Mouse (Mus musculus) T-helper 1 cell (primary cell): ENCODE results near the gene Mrpl54.

Source experiments
- in situ Hi-C: fragments of 300-600 bp; cut with MboI, MseI; formaldehyde crosslinking; loops from one replicate; pipeline ENCODE4 v1.15.1; 2025; ENCODE audit warnings: high pct_unique_total_duplicates

The Mrpl54 gene

DNA sequence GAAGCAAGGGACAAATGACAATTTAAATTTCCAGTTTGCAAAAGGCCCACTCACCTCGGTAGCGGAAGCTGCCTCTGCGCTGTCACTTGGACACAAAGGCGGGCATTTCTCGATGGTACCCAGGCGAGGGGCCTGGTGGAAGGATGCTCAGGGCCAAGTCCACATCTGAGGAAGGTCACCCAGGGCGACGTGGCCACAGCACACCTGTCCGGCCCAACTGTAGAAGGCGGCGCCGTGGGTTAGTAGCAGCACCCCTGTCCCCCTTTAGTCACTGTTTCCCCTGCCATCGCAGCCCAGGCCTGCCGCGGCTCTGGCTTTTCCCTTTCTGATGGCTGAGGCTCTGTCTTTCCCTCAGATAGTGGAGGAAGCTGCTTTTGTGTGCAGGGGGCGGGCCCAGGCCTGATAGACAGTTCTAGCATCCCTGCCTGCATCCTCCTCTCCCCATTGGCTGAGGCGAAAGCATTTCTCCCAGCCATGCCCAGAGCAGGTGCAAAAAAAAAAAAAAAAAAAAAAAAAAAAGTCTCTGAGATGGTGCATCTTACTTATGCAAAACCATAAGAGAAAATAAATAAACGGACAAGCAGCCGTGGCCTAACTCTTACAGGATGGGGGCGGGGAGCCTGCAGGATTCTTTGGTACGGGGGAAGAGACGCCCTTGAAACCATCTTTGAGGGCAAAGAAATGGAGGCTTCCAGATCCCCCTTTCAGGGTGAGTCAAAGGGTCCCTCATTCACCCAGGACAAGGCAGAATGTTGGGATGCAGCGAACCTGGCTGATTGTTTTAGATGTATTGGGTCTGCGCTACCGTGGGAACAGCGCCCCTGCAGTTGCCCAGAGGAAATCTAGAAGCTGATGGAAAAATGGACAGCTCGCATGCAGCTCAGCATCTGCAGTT is 36.0 kb downstream of the Mrpl54 start, which contains the start of gene Atcay:
TSS of gene Atcay (minus strand) at position 396 of the 895 bp plus-strand sequence.
- in situ Hi-C loops, result loop anchor here (25.0 kb wide), 1 partner anchor 1407 kb away; the partner anchor contains the start of gene Tdg

DNA sequence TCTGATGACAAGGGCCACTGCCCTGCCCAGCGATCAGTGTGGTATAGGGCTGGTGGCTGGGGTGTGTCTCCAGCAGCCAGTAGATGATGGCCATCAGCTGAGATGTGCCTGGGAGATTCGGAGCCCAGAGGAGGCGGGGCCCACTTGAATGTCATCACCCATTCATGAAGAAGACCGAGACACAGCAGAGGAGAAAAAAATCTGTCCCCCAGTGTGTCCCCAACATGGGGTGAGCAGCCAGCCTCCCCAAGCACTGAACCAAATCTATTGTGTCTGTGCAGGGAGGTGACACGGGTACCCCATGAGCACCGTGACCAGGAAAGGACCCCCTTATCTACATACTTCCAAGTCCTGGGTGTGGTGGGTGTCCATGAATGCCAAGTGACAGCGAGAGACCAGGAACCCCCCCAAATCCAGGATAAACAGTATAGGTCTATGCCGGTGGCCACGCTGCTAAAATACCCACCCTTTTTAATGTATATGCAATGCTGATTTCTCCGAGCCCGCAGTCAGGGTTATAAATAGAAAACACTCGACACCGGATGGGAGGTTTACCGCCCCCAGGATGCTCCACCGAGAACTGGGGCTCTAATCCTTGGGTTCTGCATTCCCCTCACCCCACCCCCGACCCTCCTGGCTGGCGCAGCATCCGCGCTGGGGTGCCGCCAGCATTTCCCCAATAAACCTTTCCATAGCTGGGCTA is 36.8 kb downstream of the Mrpl54 start:
- in situ Hi-C loops, result loop anchor here (25.0 kb wide), 1 partner anchor 1407 kb away; the partner anchor contains the start of gene Tdg

DNA sequence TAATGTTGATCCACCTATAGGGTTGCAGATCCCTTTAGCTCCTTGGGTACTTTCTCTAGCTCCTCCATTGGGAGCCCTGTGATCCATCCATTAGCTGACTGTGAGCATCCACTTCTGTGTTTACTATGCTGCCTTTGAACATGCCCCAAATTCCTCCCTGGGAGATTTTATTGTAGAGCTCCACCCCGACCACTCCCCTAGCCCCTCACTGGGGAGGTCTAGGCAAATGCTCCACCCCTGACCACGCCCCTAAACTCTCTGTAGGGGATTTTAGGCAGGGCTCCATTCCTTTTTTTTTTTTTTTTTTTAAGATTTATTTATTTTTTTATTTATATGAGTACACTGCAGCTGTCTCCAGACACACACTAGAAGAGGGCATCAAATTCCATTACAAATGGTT is 43.0 kb downstream of the Mrpl54 start:
- in situ Hi-C loops, result loop anchor here (25.0 kb wide), 1 partner anchor 1989 kb away; no protein-coding TSS in a partner anchor

DNA sequence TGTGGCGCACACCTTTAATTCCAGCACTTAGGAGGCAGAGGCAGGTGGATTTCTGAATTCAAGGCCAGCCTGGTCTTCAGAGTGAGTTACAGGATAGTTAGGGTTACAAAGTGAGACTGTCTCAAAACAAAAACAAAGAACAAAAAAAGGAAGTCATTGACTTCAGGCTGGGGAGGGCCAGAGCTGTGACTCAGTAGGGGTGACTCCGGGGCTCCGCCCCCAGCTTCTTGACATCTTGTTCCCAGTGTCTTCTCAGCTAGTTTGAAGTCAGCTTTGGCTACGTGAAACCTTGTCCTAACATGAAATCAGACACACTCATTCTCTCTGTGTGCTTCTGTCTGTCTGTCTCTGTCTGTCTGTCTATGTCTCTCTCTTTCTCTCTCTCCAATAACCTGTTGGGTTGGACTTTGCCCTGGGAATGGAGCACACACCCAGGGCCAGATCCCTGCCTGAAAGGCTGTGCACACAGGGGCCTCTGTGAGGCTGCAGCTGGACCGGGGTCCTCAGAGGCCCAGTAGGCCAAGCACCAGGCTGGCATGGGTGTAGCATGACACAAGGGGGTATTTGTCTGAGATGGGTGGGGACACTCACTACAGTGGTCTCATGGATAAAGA is 45.2 kb downstream of the Mrpl54 start:
- in situ Hi-C loops, result loop anchor here (25.0 kb wide), 1 partner anchor 1991 kb away; no protein-coding TSS in a partner anchor

DNA sequence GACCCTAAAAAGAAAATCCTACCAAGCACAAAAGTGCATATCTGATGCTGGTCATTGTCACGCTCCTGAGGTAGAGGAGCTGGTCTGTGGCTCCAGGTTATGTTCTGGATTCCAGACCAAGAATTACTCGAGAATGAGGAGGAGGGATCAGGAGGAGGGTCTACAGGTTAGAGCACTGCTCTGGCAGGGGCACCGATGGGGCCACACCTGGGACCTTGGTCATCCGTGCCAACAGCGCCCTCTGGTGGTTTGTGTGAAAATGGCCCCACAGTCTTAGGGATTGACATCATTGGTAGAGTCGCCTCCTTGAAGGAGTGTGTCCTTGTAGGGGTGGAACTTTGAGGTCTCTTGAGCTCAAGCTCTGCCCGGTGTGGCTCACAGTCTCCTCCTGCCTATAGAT is 48.8 kb downstream of the Mrpl54 start:
- in situ Hi-C loops, result loop anchor here (25.0 kb wide), 1 partner anchor 1994 kb away; no protein-coding TSS in a partner anchor

DNA sequence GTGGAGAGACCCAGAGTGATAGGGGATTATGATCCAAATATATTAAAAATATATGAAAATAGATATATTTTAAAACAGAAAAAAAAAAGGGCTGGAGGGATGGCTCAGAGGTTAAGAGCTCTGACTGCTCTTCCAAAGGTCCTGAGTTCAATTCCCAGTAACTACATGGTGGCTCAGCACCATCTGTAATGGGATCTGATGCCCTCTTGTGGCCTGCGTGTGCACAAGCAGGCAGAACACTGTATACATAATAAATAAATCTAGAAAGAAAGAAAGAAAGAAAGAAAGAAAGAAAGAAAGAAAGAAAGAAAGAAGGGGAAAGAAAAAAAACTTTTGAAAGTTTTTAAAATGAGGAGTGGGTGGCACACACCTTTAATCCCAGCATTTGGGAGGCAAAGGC is 49.5 kb downstream of the Mrpl54 start:
- in situ Hi-C loops, result loop anchor here (25.0 kb wide), 1 partner anchor 1995 kb away; no protein-coding TSS in a partner anchor

DNA sequence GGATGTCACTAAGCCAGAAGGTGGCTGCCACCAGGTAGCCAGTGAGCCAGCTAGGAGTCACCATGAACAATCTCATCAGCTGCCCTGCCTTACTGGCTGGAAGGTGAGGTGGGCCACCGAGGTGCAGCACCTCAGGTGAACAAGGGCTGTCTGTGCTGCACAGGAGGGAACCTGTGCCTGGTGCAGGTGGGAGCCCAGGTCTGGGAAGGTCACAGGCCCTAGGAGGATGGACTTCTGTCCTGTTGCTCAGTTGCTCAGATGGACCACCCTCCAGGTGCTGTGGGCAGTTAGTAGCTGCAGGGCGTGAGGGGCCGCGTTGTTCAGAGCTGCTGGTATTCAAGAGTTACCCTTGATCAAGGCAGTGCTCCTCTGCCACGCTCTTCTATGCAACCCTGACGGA is 49.9 kb downstream of the Mrpl54 start:
- in situ Hi-C loops, result loop anchor here (25.0 kb wide), 1 partner anchor 1995 kb away; no protein-coding TSS in a partner anchor

DNA sequence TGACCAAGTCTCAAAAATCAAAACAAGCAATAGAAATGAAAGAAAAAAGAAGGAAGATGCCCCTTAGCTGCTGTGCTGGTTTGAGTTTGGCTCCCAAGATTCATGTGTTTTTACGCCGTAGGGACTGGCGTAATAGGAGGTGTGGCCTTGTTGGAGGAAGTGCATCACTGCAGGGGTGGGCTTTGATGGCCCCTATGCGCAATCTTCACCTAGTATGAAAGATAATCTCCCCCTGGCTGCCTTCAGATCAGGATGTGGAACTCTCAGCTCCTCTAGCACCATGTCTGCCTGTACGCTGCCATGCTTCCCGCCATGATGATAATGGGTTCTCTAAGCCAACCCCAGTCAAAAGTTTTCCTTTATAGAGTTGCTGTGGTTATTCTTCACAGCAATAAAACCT is 50.5 kb downstream of the Mrpl54 start:
- in situ Hi-C loops, result loop anchor here (25.0 kb wide), 1 partner anchor 1996 kb away; no protein-coding TSS in a partner anchor
